Mouse (Mus musculus) CH12.LX (cell line): ENCODE results near the gene Wsb2. TPM values are rescaled to one million over a fixed set of nuclear protein-coding genes. Genes with fewer than 3 reads are reported as not detected.

Experiments used
- DNase-seq: peaks from one replicate; pipeline ENCODE4 v3.0.0-alpha.2; 2013; ENCODE audit errors: extremely low read depth
- H3K27ac ChIP-seq: 2 replicates; pipeline ENCODE4 v1.5.1; 2012; ENCODE audit warnings: low read depth, mild to moderate bottlenecking, control low read depth, moderate library complexity; ENCODE audit not compliant: insufficient read depth
- H3K27me3 ChIP-seq: replicated peaks from 2 replicates; pipeline ENCODE3; 2012; ENCODE audit warnings: inconsistent platforms
- H3K36me3 ChIP-seq, 2 experiments: replicated peaks in 1 of 2; 2 replicates each; pipeline versions ENCODE3 to v1.6.1; 2012; ENCODE audit warnings: inconsistent platforms in 1 of 2, low read length in 1 of 2, mild to moderate bottlenecking in 1 of 2, mixed read lengths in 1 of 2, moderate library complexity in 1 of 2; ENCODE audit not compliant: control insufficient read depth in 1 of 2, insufficient read depth in 1 of 2
- H3K4me1 ChIP-seq, 2 experiments: 2 replicates each; pipeline ENCODE4 v1.6.1; 2012; ENCODE audit warnings: inconsistent platforms in 1 of 2, moderate library complexity in 1 of 2; ENCODE audit not compliant: insufficient read depth in 2 of 2, control insufficient read depth in 1 of 2
- H3K4me2 ChIP-seq: 2 replicates; pipeline ENCODE4 v1.6.1; 2012; ENCODE audit warnings: low read depth, mild to moderate bottlenecking, control low read depth; ENCODE audit not compliant: poor library complexity, insufficient read depth, severe bottlenecking
- H3K4me3 ChIP-seq, 3 experiments: fragments of 150-350 bp in 1 of 3; sonication (generic) in 1 of 3; replicated peaks in 1 of 3; 2 replicates each; pipeline versions ENCODE3 to v1.5.1; 2011 to 2012; ENCODE audit warnings: low read depth in 2 of 3, low read length in 2 of 3, mild to moderate bottlenecking in 2 of 3, moderate library complexity in 2 of 3, control low read depth in 1 of 3, improper control_type of control experiment in 1 of 3, inconsistent platforms in 1 of 3, mixed read lengths in 1 of 3; ENCODE audit not compliant: poor library complexity in 1 of 3
- H3K79me2 ChIP-seq: replicated peaks from 2 replicates; pipeline ENCODE4 v1.6.1; 2012; ENCODE audit warnings: mild to moderate bottlenecking, moderate library complexity; ENCODE audit not compliant: control insufficient read depth, poor library complexity, insufficient read depth, severe bottlenecking; ENCODE audit errors: extremely low read depth
- H3K9ac ChIP-seq: 2 replicates; pipeline ENCODE4 v1.6.1; 2012; ENCODE audit warnings: low read depth, mild to moderate bottlenecking, control low read depth, moderate library complexity; ENCODE audit not compliant: insufficient read depth
- H3K9me3 ChIP-seq: replicated peaks from 2 replicates; pipeline ENCODE3; 2012; ENCODE audit warnings: low read length, inconsistent platforms, mixed read lengths
- BHLHE40 ChIP-seq: IDR thresholded peaks from 2 replicates; pipeline ENCODE4 v1.6.1; 2011; ENCODE audit warnings: mild to moderate bottlenecking, low read depth, low read length, improper control_type of control experiment
- CHD1 ChIP-seq: IDR thresholded peaks from 2 replicates; pipeline ENCODE4 v1.6.1; 2012; ENCODE audit warnings: low read depth, low read length, improper control_type of control experiment, inconsistent platforms
- CHD2 ChIP-seq: IDR thresholded peaks from 2 replicates; pipeline ENCODE4 v1.6.1; 2011; ENCODE audit warnings: low read length, improper control_type of control experiment
- E2F4 ChIP-seq: IDR thresholded peaks from 2 replicates; pipeline ENCODE4 v1.6.1; 2011; ENCODE audit warnings: low read depth, low read length, improper control_type of control experiment; ENCODE audit not compliant: insufficient replicate concordance
- ELF1 ChIP-seq: IDR thresholded peaks from 2 replicates; pipeline ENCODE4 v1.6.1; 2014; ENCODE audit warnings: low read depth, mild to moderate bottlenecking, inconsistent platforms, low read length, improper control_type of control experiment
- EP300 ChIP-seq: IDR thresholded peaks from 2 replicates; pipeline ENCODE4 v1.6.1; 2011; ENCODE audit warnings: low read length, improper control_type of control experiment
- ETS1 ChIP-seq: conservative IDR thresholded peaks from 2 replicates; pipeline ENCODE4 v1.6.1; 2012; ENCODE audit warnings: low read depth, mild to moderate bottlenecking, inconsistent platforms, low read length, improper control_type of control experiment, moderate library complexity
- GABPA ChIP-seq: IDR thresholded peaks from 2 replicates; pipeline ENCODE4 v1.6.1; 2012; ENCODE audit warnings: low read depth, low read length, improper control_type of control experiment, inconsistent platforms; ENCODE audit not compliant: insufficient replicate concordance
- HCFC1 ChIP-seq: IDR thresholded peaks from 2 replicates; pipeline ENCODE4 v1.6.1; 2012; ENCODE audit warnings: low read depth, mild to moderate bottlenecking, inconsistent platforms, low read length, improper control_type of control experiment
- IRF4 ChIP-seq: IDR thresholded peaks from 2 replicates; pipeline ENCODE4 v1.6.1; 2014; ENCODE audit warnings: low read depth, mild to moderate bottlenecking, inconsistent platforms, low read length, improper control_type of control experiment
- JUN ChIP-seq: IDR thresholded peaks from 2 replicates; pipeline ENCODE4 v1.6.1; 2011; ENCODE audit warnings: low read depth, mild to moderate bottlenecking, low read length, improper control_type of control experiment, moderate library complexity; ENCODE audit not compliant: insufficient read depth
- MAFK ChIP-seq: IDR thresholded peaks from 2 replicates; pipeline ENCODE4 v1.6.1; 2011; ENCODE audit warnings: low read length, improper control_type of control experiment; ENCODE audit not compliant: insufficient replicate concordance
- NRF1 ChIP-seq: IDR thresholded peaks from 2 replicates; pipeline ENCODE4 v1.6.1; 2014; ENCODE audit warnings: low read depth, mild to moderate bottlenecking, inconsistent platforms, low read length, improper control_type of control experiment, moderate library complexity
- PAX5 ChIP-seq: IDR thresholded peaks from 2 replicates; pipeline ENCODE4 v1.6.1; 2012; ENCODE audit warnings: low read length, inconsistent platforms, mixed read lengths
- POLR2AphosphoS2 ChIP-seq: IDR thresholded peaks from 2 replicates; pipeline ENCODE4 v1.6.1; 2011; ENCODE audit warnings: low read depth, low read length, improper control_type of control experiment
- RAD21 ChIP-seq: IDR thresholded peaks from 2 replicates; pipeline ENCODE4 v1.6.1; 2011; ENCODE audit warnings: low read depth, mild to moderate bottlenecking, low read length, improper control_type of control experiment, moderate library complexity
- TBP ChIP-seq: conservative IDR thresholded peaks from 2 replicates; pipeline ENCODE4 v1.6.1; 2011; ENCODE audit warnings: low read depth, low read length, improper control_type of control experiment
- TCF12 ChIP-seq: IDR thresholded peaks from 2 replicates; pipeline ENCODE4 v1.6.1; 2014; ENCODE audit warnings: low read depth, mild to moderate bottlenecking, inconsistent platforms, low read length, improper control_type of control experiment
- UBTF ChIP-seq: IDR thresholded peaks from 2 replicates; pipeline ENCODE4 v1.6.1; 2012; ENCODE audit warnings: low read depth, mild to moderate bottlenecking, inconsistent platforms, low read length, improper control_type of control experiment, moderate library complexity
- USF1 ChIP-seq: IDR thresholded peaks from 2 replicates; pipeline ENCODE4 v1.6.1; 2014; ENCODE audit warnings: low read depth, mild to moderate bottlenecking, inconsistent platforms, low read length, improper control_type of control experiment
- USF2 ChIP-seq: conservative IDR thresholded peaks from 2 replicates; pipeline ENCODE4 v1.6.1; 2011; ENCODE audit warnings: low read depth, low read length, improper control_type of control experiment
- ZMIZ1 ChIP-seq: IDR thresholded peaks from 2 replicates; pipeline ENCODE4 v1.6.1; 2012; ENCODE audit warnings: low read depth, mild to moderate bottlenecking, inconsistent platforms, low read length, improper control_type of control experiment
- ZNF384 ChIP-seq: IDR thresholded peaks from 2 replicates; pipeline ENCODE4 v1.6.1; 2012; ENCODE audit warnings: low read depth, low read length, improper control_type of control experiment, inconsistent platforms
- dilution Hi-C: fragments of 300-500 bp; cut with MboI; formaldehyde crosslinking; loops from 2 replicates; pipeline ENCODE4 v1.14.3; 2020; ENCODE audit warnings: low sequenced_read_pairs; ENCODE audit not compliant: extremely low pct_unique_long_range_greater_than_20kb, extremely low pct_ligation_motif_present
- in situ Hi-C: fragments of 300-500 bp; cut with MboI; formaldehyde crosslinking; loops from 3 replicates; pipeline ENCODE4 v1.14.3; 2019; ENCODE audit warnings: low sequenced_read_pairs, low pct_ligation_motif_present, low pct_unique_long_range_greater_than_20kb, mixed read lengths
- polyA plus RNA-seq: library from polyadenylated mRNA; unstranded; fragments of >175 nt; gene quantifications from 2 replicates; pipeline ENCODE4 v1.2.1, GENCODE M21; 2012; ENCODE audit warnings: low read depth; ENCODE audit not compliant: insufficient read length
- total RNA-seq, 2 experiments: library from RNA; depleted of rRNA; stranded (reverse); fragments of 300-350 nt in 1 of 2; fragments of >200 nt in 1 of 2; gene quantifications; 2 replicates each; pipeline ENCODE4 v1.2.3; 2012 to 2014

The Wsb2 gene
- total and polyA plus RNA-seq, 3 experiments = 36.1 to 44.2 (median 41.7) TPM

GRCm38 (mm10) chr5:117359497-117360227 lies 2.6 kb downstream of the Wsb2 start:
- TF ChIP-seq NRF1 (no peak), POLR2AphosphoS2 (no peak), HCFC1 (no peak), RAD21 (no peak), TBP (peak; percentile 57; the same call in 1 of the 2 replicates), BHLHE40 (peak; percentile 67), GABPA (no peak), MAFK (peak; percentile 83), E2F4 (no peak), JUN (no peak), ELF1 (no peak), EP300 (peak; percentile 70), PAX5 (no peak), USF1 (no peak), TCF12 (peak; percentile 35; the same call in 1 of the 2 replicates), CHD2 (no peak), USF2 (no peak), CHD1 (no peak), ETS1 (peak; percentile 80), IRF4 (no peak), ZNF384 (no peak), UBTF (no peak), ZMIZ1 (no peak)
- peak; percentile 83 for DNase-seq
- no peaks in the 10 kb centered on the region for H3K9me3 ChIP-seq
- H3K9ac ChIP-seq = no peak overlapping the region
- H3K79me2 ChIP-seq = peaks cover 16% of the 10 kb centered on the region
- dilution Hi-C loops (no loop called here), in situ Hi-C loops (no loop called here)
- H3K27ac ChIP-seq = peak overlapping the region; percentile 44; the same call in 1 of the 2 replicates
- H3K4me3 ChIP-seq = no peak overlapping the region
- peaks cover 15 to 24% of the 10 kb centered on the region in 2 experiments for H3K36me3 ChIP-seq
- no peak overlapping the region for H3K4me2 ChIP-seq
- H3K27me3 ChIP-seq = no peaks in the 10 kb centered on the region
- peaks cover 21 to 70% of the 10 kb centered on the region in 2 experiments for H3K4me1 ChIP-seq
